Mouse (Mus musculus): ENCODE measurements around the gene Anapc13.

DNA sequence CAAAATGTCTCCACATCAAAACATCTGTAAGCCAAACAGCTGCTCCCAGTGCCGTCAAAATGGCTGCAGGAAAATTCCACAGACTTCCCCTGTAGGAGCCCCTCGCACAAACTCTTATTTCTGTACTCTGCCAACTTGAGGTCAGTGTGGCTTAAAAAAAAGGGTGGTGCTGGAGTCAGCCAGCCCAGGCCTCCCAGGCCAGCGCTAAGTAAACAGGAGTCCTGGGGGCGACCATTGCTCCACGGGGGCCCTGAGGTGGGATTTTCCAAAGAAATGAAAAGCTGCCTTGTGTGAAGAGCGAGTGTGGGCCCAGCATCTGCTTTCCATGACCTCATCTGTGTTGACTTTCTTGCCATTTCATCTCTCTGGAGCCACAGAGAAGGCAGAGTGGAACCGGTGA lies 55.4 kb downstream of the Anapc13 start:
- TF ChIP-seq GATA1 (IDR thresholded peaks at IDR 0.05; ENCODE audit: borderline replicate concordance, low read length) (no peak), FLI1 (IDR thresholded peaks at IDR 0.05; ENCODE audit: low read length) (no peak)
